Mouse (Mus musculus) ES-E14 (cell line): ENCODE data around the gene Trmt61a.
"Not testable (repeated sequence)": the region's sequence is repeated elsewhere in the genome, so short reads cannot be mapped to it uniquely, and the experiment has no call there.

Source experiments
- CHD2 ChIP-seq: IDR thresholded peaks from 2 replicates; pipeline ENCODE4 v1.6.1; 2014; ENCODE audit warnings: mild to moderate bottlenecking, low read depth, low read length, inconsistent platforms
- MAFK ChIP-seq: IDR thresholded peaks from 2 replicates; pipeline ENCODE4 v1.6.1; 2014; ENCODE audit warnings: mild to moderate bottlenecking, low read depth, low read length, inconsistent platforms; ENCODE audit not compliant: insufficient read depth
- ZNF384 ChIP-seq: IDR thresholded peaks from 2 replicates; pipeline ENCODE4 v1.6.1; 2012; ENCODE audit warnings: low read depth, low read length, inconsistent platforms

DNA sequence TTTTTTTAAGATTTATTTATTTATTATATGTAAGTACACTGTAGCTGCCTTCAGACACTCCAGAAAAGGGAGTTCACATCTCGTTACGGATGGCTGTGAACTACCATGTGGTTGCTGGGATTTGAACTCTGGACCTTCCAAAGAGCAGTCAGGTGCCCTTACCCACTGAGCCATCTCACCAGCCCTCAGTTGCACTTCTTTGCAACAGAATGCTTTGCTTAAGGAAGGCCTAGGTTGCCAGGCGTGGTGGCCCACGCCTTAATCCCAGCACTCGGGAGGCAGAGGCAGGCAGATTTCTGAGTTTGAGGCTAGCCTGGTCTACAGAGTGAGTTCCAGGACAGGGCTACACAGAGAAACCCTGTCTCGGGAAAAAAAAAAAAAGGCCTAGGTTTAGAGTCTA lies 36.0 kb downstream of the Trmt61a start:
- TF ChIP-seq CHD2, MAFK, ZNF384: not testable (repeated sequence)
